Mouse (Mus musculus) ovary, postnatal 14 days (tissue): ENCODE measurements around the gene Plod2.

ENCODE experiments used
- DNase-seq: peaks from one replicate; pipeline ENCODE4 v3.0.0; 2022; ENCODE audit warnings: low spot score

Plod2 gene

GRCm38 (mm10) chr9:92541977-92542561 lies at the start of gene Plod2:
Plod2 (plus strand) TSS chr9:92542223.
- peak; percentile 55 for DNase-seq

- DNase-seq = peak; percentile 91
Measured at GRCm38 (mm10) chr9:92499710-92500410, 42.2 kb upstream of the Plod2 start.

GRCm38 (mm10) chr9:92504256-92504655 lies 37.8 kb upstream of the Plod2 start:
- no peak for DNase-seq

- no peak for DNase-seq
Measured at GRCm38 (mm10) chr9:92504889-92505288, 37.1 kb upstream of the Plod2 start.

GRCm38 (mm10) chr9:92511696-92512095 lies 30.3 kb upstream of the Plod2 start:
- no peak for DNase-seq

- no peak for DNase-seq
Measured at GRCm38 (mm10) chr9:92517036-92517435, 25.0 kb upstream of the Plod2 start.

GRCm38 (mm10) chr9:92520751-92521150 lies 21.3 kb upstream of the Plod2 start:
- DNase-seq = no peak

GRCm38 (mm10) chr9:92524506-92524905 lies 17.5 kb upstream of the Plod2 start:
- no peak for DNase-seq

- no peak for DNase-seq
Measured at GRCm38 (mm10) chr9:92530055-92530454, 12.0 kb upstream of the Plod2 start.

GRCm38 (mm10) chr9:92537735-92538134 lies 4.3 kb upstream of the Plod2 start:
- no peak for DNase-seq

- no peak for DNase-seq
Measured at GRCm38 (mm10) chr9:92538216-92538615, 3.8 kb upstream of the Plod2 start.

- peak; percentile 33 for DNase-seq
Measured at GRCm38 (mm10) chr9:92542591-92543416, 781 bp downstream of the Plod2 start.

- DNase-seq = no peak
Measured at GRCm38 (mm10) chr9:92544146-92544545, 2.1 kb downstream of the Plod2 start.

- no peak for DNase-seq
Measured at GRCm38 (mm10) chr9:92545021-92545420, 3.0 kb downstream of the Plod2 start.

- no peak for DNase-seq
Measured at GRCm38 (mm10) chr9:92546446-92546845, 4.4 kb downstream of the Plod2 start.

GRCm38 (mm10) chr9:92547106-92547505 lies 5.1 kb downstream of the Plod2 start:
- no peak for DNase-seq

- DNase-seq = no peak
Measured at GRCm38 (mm10) chr9:92547821-92548220, 5.8 kb downstream of the Plod2 start.

- DNase-seq = no peak
Measured at GRCm38 (mm10) chr9:92548603-92549002, 6.6 kb downstream of the Plod2 start.

- no peak for DNase-seq
Measured at GRCm38 (mm10) chr9:92549811-92550490, 7.9 kb downstream of the Plod2 start.

- no peak for DNase-seq
Measured at GRCm38 (mm10) chr9:92550981-92551380, 9.0 kb downstream of the Plod2 start.

- DNase-seq = no peak
Measured at GRCm38 (mm10) chr9:92551666-92552065, 9.6 kb downstream of the Plod2 start.

- DNase-seq = no peak
Measured at GRCm38 (mm10) chr9:92552691-92553090, 10.7 kb downstream of the Plod2 start.
